Mouse (Mus musculus): Measurements from ENCODE around the gene Fam189a1. TPM values are rescaled to one million over a fixed set of nuclear protein-coding genes. Genes with fewer than 3 reads are reported as not detected.

The Fam189a1 gene
- polyA plus RNA-seq, 1 experiment from 2014 or later = 0.45 TPM

- WGBS = 70% methylated on average over 6 of the region's 6 CpGs
- no peaks in the 10 kb centered on the region for H3K27me3 ChIP-seq (ENCODE audit: insufficient read depth, poor library complexity, severe bottlenecking)
Observed at GRCm38 (mm10) chr7:65056864-65057263, 99.5 kb downstream of the Fam189a1 start.

GRCm38 (mm10) chr7:65051986-65052385, 104.4 kb downstream of the Fam189a1 start:
- H3K27ac ChIP-seq = no peak overlapping the region
- no peak for DNase-seq (ENCODE audit: low spot score)
- H3K27me3 ChIP-seq (ENCODE audit: insufficient read depth, poor library complexity, severe bottlenecking) = no peaks in the 10 kb centered on the region
- no peaks in the 10 kb centered on the region for H3K4me1 ChIP-seq
- H3K9me3 ChIP-seq = no peaks in the 10 kb centered on the region
- no peak overlapping the region for H3K4me3 ChIP-seq
- WGBS = 68% methylated on average over 1 of the region's 1 CpGs
- H3K36me3 ChIP-seq = no peaks in the 10 kb centered on the region

More at GRCm38 (mm10) chr7:65056864-65057263, 99.5 kb downstream of the Fam189a1 start:
- no peak for DNase-seq (ENCODE audit: low spot score)
- Histone ChIP-seq H3K4me3 (no peak overlapping the region), H3K36me3 (no peaks in the 10 kb centered on the region), H3K4me1 (0 out of 2 replicates have a peak, but pooled peaks cover 4% of the 10 kb centered on the region), H3K9me3 (no peaks in the 10 kb centered on the region), H3K27ac (no peak overlapping the region)

- Histone ChIP-seq H3K36me3 (no peaks in the 10 kb centered on the region), H3K4me3 (no peak overlapping the region), H3K9me3 (no peaks in the 10 kb centered on the region), H3K4me1 (no peaks in the 10 kb centered on the region), H3K27me3 (ENCODE audit: insufficient read depth, poor library complexity, severe bottlenecking) (no peaks in the 10 kb centered on the region), H3K27ac (no peak overlapping the region)
- no peak for DNase-seq (ENCODE audit: low spot score)
- 88% methylated on average over 18 of the region's 18 CpGs for WGBS
Observed at GRCm38 (mm10) chr7:65049236-65049954, 107.0 kb downstream of the Fam189a1 start.

GRCm38 (mm10) chr7:65047700-65048099, 108.7 kb downstream of the Fam189a1 start:
- Histone ChIP-seq H3K36me3 (no peaks in the 10 kb centered on the region), H3K27ac (no peak overlapping the region), H3K27me3 (ENCODE audit: insufficient read depth, poor library complexity, severe bottlenecking) (no peaks in the 10 kb centered on the region), H3K9me3 (no peaks in the 10 kb centered on the region), H3K4me1 (no peaks in the 10 kb centered on the region), H3K4me3 (no peak overlapping the region)
- WGBS = 62% methylated on average over 5 of the region's 5 CpGs
- no peak for DNase-seq (ENCODE audit: low spot score)

DNA sequence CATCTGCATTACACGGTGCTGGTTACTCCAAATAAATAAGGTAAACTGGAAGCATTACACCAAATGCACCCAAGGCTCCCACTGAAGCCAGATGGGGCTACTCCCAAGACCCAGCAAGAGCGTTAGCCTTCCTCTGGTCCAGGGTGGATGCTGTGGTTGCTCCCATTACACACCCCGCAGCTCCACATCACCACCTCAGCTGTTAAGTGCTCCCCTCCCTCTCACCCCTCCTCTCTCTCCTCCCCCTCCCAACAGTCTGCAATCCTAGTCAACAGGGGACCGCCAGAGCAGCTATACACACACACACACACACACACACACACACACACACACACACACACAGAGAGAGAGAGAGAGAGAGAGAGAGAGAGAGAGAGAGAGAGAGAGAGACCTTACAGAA, 109.7 kb downstream of the Fam189a1 start:
- no peaks in the 10 kb centered on the region for H3K4me1 ChIP-seq
- H3K9me3 ChIP-seq = no peaks in the 10 kb centered on the region
- no peak overlapping the region for H3K27ac ChIP-seq
- 45% methylated on average over 4 of the region's 4 CpGs for WGBS
- no peaks in the 10 kb centered on the region for H3K27me3 ChIP-seq (ENCODE audit: insufficient read depth, poor library complexity, severe bottlenecking)
- H3K4me3 ChIP-seq = no peak overlapping the region
- DNase-seq (ENCODE audit: low spot score) = no peak
- no peaks in the 10 kb centered on the region for H3K36me3 ChIP-seq

DNA sequence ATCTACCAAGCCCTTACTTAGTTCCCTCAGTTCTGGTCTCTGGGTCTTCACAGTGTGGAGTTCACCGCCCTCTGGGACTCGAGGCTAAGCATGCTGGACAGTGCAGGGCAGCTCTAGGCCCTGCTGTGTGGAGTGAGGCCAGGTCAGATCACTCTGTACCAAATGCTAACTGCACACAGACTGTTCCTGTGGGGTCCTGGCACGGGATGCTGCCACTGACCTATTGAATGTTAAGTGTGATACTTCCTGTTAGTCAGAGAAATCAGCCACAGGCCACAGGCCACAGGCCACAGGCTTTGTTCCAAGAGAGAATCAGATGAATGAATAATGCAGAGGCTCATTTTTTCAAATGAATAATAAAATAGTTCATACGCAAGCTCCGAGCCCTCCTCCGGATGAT, 112.1 kb downstream of the Fam189a1 start:
- Histone ChIP-seq H3K4me1 (no peaks in the 10 kb centered on the region), H3K4me3 (no peak overlapping the region), H3K27ac (no peak overlapping the region), H3K9me3 (no peaks in the 10 kb centered on the region), H3K36me3 (no peaks in the 10 kb centered on the region), H3K27me3 (ENCODE audit: insufficient read depth, poor library complexity, severe bottlenecking) (no peaks in the 10 kb centered on the region)
- WGBS = 79% methylated on average over 6 of the region's 6 CpGs
- no peak for DNase-seq (ENCODE audit: low spot score)

DNA sequence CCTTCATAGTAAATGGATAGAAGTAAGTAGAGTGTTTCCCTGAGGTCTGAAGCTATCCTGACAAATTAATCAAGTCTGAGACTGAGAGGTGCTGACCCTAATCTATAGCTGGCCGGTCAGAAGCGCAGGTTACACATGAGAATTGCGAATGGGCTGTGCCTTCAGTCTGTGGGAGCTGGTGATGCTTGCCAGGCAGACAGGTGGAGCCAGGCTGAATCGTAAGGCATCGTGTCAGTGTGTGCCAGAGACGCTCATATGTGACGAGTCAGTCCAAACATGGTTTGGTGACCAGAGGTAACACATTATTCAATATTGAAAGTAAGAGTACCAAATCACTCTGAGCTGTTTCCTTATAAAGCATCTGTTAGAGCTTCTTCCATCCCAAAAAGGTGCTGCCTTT, 115.3 kb downstream of the Fam189a1 start:
- DNase-seq (ENCODE audit: low spot score) = no peak
- Histone ChIP-seq H3K4me3 (no peak overlapping the region), H3K36me3 (no peaks in the 10 kb centered on the region), H3K27me3 (ENCODE audit: insufficient read depth, poor library complexity, severe bottlenecking) (no peaks in the 10 kb centered on the region), H3K27ac (no peak overlapping the region), H3K9me3 (no peaks in the 10 kb centered on the region), H3K4me1 (no peaks in the 10 kb centered on the region)
- WGBS = 91% methylated on average over 7 of the region's 7 CpGs

DNA sequence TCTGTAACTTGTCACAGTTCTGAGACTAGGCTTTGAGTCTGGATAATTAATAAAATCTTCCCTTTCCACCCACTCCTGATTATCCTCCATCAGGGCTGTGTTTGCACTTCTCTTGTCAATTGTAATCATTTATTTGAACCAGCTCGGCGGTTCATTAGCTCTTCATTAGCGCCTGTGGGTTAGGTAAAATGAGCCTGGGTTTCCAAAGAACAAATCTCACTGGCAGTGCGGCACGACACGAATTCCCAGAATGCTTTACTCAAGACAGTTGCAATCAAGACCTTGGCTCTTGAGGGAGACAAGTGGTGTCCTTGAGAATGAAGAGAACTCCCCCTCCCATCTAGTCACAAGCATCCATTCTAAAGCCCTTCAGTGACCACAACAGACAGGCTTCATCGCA, 124.6 kb downstream of the Fam189a1 start:
- no peaks in the 10 kb centered on the region for H3K36me3 ChIP-seq
- no peaks in the 10 kb centered on the region for H3K9me3 ChIP-seq
- no peak for DNase-seq (ENCODE audit: low spot score)
- WGBS = 65% methylated on average over 7 of the region's 7 CpGs
- H3K27me3 ChIP-seq (ENCODE audit: insufficient read depth, poor library complexity, severe bottlenecking) = no peaks in the 10 kb centered on the region
- no peaks in the 10 kb centered on the region for H3K4me1 ChIP-seq
- no peak overlapping the region for H3K27ac ChIP-seq
- no peak overlapping the region for H3K4me3 ChIP-seq

GRCm38 (mm10) chr7:65031195-65031594, 125.2 kb downstream of the Fam189a1 start:
- DNase-seq (ENCODE audit: low spot score) = no peak
- WGBS = 81% methylated on average over 6 of the region's 6 CpGs
- H3K36me3 ChIP-seq = no peaks in the 10 kb centered on the region
- no peak overlapping the region for H3K27ac ChIP-seq
- H3K27me3 ChIP-seq (ENCODE audit: insufficient read depth, poor library complexity, severe bottlenecking) = no peaks in the 10 kb centered on the region
- H3K4me1 ChIP-seq = no peaks in the 10 kb centered on the region
- no peaks in the 10 kb centered on the region for H3K9me3 ChIP-seq
- H3K4me3 ChIP-seq = no peak overlapping the region

GRCm38 (mm10) chr7:65029985-65030384, 126.4 kb downstream of the Fam189a1 start:
- no peak overlapping the region for H3K27ac ChIP-seq
- no peaks in the 10 kb centered on the region for H3K36me3 ChIP-seq
- no peaks in the 10 kb centered on the region for H3K9me3 ChIP-seq
- WGBS = 78% methylated on average over 16 of the region's 16 CpGs
- H3K4me1 ChIP-seq = no peaks in the 10 kb centered on the region
- no peaks in the 10 kb centered on the region for H3K27me3 ChIP-seq (ENCODE audit: insufficient read depth, poor library complexity, severe bottlenecking)
- H3K4me3 ChIP-seq = no peak overlapping the region
- DNase-seq (ENCODE audit: low spot score) = no peak

DNA sequence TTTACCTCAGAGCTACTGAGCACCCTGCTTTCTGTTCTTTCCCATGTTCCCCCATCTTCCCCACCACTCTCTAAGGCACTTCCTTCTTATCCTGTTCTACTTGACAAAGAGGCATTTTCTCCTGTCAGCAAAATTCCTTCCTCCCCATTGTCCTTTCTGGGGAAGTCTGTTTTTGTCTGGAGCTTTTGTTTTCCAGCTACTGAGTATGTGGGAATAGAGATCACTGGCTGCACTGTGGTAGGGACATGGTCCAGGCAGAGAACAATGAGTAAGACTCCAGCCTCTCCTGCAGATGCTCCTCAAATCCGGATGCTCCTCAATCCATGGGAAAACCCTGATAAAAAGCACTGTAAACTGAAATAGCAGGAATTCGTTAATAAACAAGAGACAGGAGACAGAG, 135.1 kb downstream of the Fam189a1 start:
- no peaks in the 10 kb centered on the region for H3K4me1 ChIP-seq
- 56% methylated on average over 2 of the region's 2 CpGs for WGBS

DNA sequence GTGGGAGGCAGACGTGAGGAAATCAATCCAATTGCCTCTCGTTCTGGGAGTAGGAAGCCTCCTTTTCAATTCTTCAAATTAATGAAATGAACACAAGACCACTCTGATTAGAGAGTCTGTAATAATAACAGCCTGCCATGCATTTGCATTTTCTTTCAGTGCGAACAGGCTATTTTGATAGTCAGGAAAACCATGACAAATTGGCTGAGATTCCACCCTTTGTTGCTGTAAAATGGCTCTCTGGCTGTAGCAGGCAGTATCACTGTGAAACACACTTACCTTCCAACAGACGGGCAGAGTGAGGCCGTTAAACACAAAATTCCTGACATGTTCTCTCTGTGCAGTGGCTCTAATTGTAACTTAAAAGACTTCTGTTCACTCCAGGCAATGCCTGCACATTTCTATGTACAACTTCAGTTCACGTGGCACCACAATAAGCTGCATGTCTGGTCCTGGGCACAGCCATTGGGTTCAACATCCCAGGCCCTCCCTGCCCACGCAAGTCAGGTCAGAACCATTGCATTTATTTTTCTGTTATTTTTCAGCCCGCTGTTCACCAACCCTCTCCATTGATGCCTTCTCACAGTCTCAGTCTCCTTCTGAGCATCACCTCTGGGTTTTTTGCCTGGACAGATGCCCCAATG, 138.2 kb downstream of the Fam189a1 start:
- Histone ChIP-seq H3K9me3 (no peaks in the 10 kb centered on the region), H3K36me3 (no peaks in the 10 kb centered on the region), H3K4me1 (no peaks in the 10 kb centered on the region), H3K27ac (no peak overlapping the region), H3K4me3 (no peak overlapping the region), H3K27me3 (ENCODE audit: insufficient read depth, poor library complexity, severe bottlenecking) (no peaks in the 10 kb centered on the region)
- WGBS = 77% methylated on average over 8 of the region's 8 CpGs
- DNase-seq (ENCODE audit: low spot score) = no peak

More for the DNA sequence above, 135.1 kb downstream of the Fam189a1 start:
- no peak overlapping the region for H3K27ac ChIP-seq
- H3K4me3 ChIP-seq = no peak overlapping the region
- no peak for DNase-seq (ENCODE audit: low spot score)
- H3K36me3 ChIP-seq = no peaks in the 10 kb centered on the region
- no peaks in the 10 kb centered on the region for H3K9me3 ChIP-seq
- H3K27me3 ChIP-seq (ENCODE audit: insufficient read depth, poor library complexity, severe bottlenecking) = no peaks in the 10 kb centered on the region

GRCm38 (mm10) chr7:65017348-65017747, 139.0 kb downstream of the Fam189a1 start:
- Histone ChIP-seq H3K4me3 (no peak overlapping the region), H3K27ac (no peak overlapping the region), H3K36me3 (no peaks in the 10 kb centered on the region), H3K9me3 (no peaks in the 10 kb centered on the region), H3K27me3 (ENCODE audit: insufficient read depth, poor library complexity, severe bottlenecking) (no peaks in the 10 kb centered on the region), H3K4me1 (no peaks in the 10 kb centered on the region)
- DNase-seq (ENCODE audit: low spot score) = no peak
- WGBS = 91% methylated on average over 5 of the region's 5 CpGs
